ENCODE assay signal across 11 mouse cellular contexts in genomic region chr11:44550996-44551395, GRCm38 (mm10). TPM values are rescaled to one million over a fixed set of nuclear protein-coding genes. Genes with fewer than 3 reads are reported as not detected.
DNase-seq lines count a peak whose midpoint lies in the region; ATAC-seq and TF ChIP-seq lines count a peak whose summit lies in the region.
"Had no signal": no experiment of that assay in that cellular context is flagged by ENCODE, and none has a peak within 500 bp of the region (broad histone marks: within the 10 kb centered on the region; RNA-seq: fewer than 3 reads in every experiment).

No protein-coding gene starts in this region.

- no peak for ATAC-seq in lung, embryonic 14.5 days (ENCODE audit: insufficient read depth)
- no peak for ATAC-seq in Patski
- ATAC-seq in liver, embryonic 14.5 days (ENCODE audit: insufficient read depth): 0 out of 2 replicates have a peak, but pooled peaks have one; percentile 21

- H3K27me3 ChIP-seq in lung, embryonic 14.5 days (ENCODE audit: insufficient read depth, low read length): no peaks in the 10 kb centered on the region
- no peaks in the 10 kb centered on the region for H3K27me3 ChIP-seq in Patski
- H3K27me3 ChIP-seq in liver, embryonic 14.5 days (ENCODE audit: control insufficient read depth, insufficient read depth, low read length): no peaks in the 10 kb centered on the region

- peak; percentile 23; the same call in 1 of the 2 replicates for TF ChIP-seq CTCF in gastrocnemius, adult 2 months (IDR thresholded peaks at IDR 0.05)
- peak; percentile 46 for TF ChIP-seq CTCF in lung, embryonic 14.5 days (IDR thresholded peaks at IDR 0.05; ENCODE audit: low read depth)
- peak; percentile 53 for TF ChIP-seq CTCF in Patski (IDR thresholded peaks at IDR 0.05)
- TF ChIP-seq CTCF in liver, embryonic 14.5 days (IDR thresholded peaks at IDR 0.05; ENCODE audit: low read depth): peak; percentile 72

- intact Hi-C loops in gastrocnemius, adult 2 months (cut with DNase I): no loop called here

- 92% methylated on average over 6 of the region's 6 CpGs for WGBS in lung, embryonic 14.5 days
- 92% methylated on average over 6 of the region's 6 CpGs for whole genome bisulfite sequencing in liver, embryonic 14.5 days (ENCODE audit: insufficient replicate concordance)

- H3K27ac ChIP-seq in gastrocnemius, adult 2 months: no peak overlapping the region
- no peak overlapping the region for H3K27ac ChIP-seq in lung, embryonic 14.5 days (ENCODE audit: low read depth)
- no peak overlapping the region for H3K27ac ChIP-seq in liver, embryonic 14.5 days

- CTCF ChIA-PET in Patski (lab: Charles Lee): interaction anchor here (1.1 to 1.6 kb wide), 3 partner anchors 9 to 28 kb away, joined by 3 to 4 read pairs (median 3); no protein-coding TSS in a partner anchor

- no peak for TF ChIP-seq EP300 in liver, embryonic 14.5 days (IDR thresholded peaks at IDR 0.05; ENCODE audit: low read depth)

- H3K4me3 ChIP-seq in gastrocnemius, adult 2 months: no peak overlapping the region
- no peak overlapping the region for H3K4me3 ChIP-seq in lung, embryonic 14.5 days (ENCODE audit: low read depth, low read length)
- H3K4me3 ChIP-seq in liver, embryonic 14.5 days (ENCODE audit: insufficient read depth in 1 of 2, low read depth in 2 of 2, low read length in 2 of 2): no peak overlapping the region

- H3K36me3 ChIP-seq in lung, embryonic 14.5 days (ENCODE audit: insufficient read depth): peaks cover 82% of the 10 kb centered on the region
- H3K36me3 ChIP-seq in liver, embryonic 14.5 days (replicated peaks; ENCODE audit: control insufficient read depth, insufficient read depth, low read depth): peaks cover 90% of the 10 kb centered on the region

- H3K4me2 ChIP-seq in lung, embryonic 14.5 days: no peak overlapping the region
- H3K4me2 ChIP-seq in liver, embryonic 14.5 days (ENCODE audit: low read depth): no peak overlapping the region

- no peak for DNase-seq in gastrocnemius, adult 2 months
- no peak for DNase-seq in gastrocnemius, postnatal 4 days (ENCODE audit: low spot score in 2 of 2)
- DNase-seq in lung, embryonic 14.5 days: peak; percentile 34
- no peak for DNase-seq in lung, postnatal 4 days
- no peak for DNase-seq in Patski (ENCODE audit: low read depth, low spot score)
- no peak for DNase-seq in liver, embryonic 14.5 days (ENCODE audit: low read depth in 3 of 3, low spot score in 3 of 3)
- no peak for DNase-seq in urinary bladder, adult 2 months (ENCODE audit: low spot score)
- no peak for DNase-seq in spleen, postnatal 4 days (ENCODE audit: low spot score in 2 of 2)
- DNase-seq: adrenal gland, adult 2 months; cerebellum, adult 11 months; lung, adult 18-20 months had no signal

- no peaks in the 10 kb centered on the region for H3K4me1 ChIP-seq in lung, embryonic 14.5 days (ENCODE audit: insufficient read depth)
- no peaks in the 10 kb centered on the region for H3K4me1 ChIP-seq in liver, embryonic 14.5 days (replicated peaks; ENCODE audit: control insufficient read depth in 2 of 2, insufficient read depth in 2 of 2, low read length in 1 of 2)

- POLR2A ChIA-PET in Patski (lab: Charles Lee): no interaction called here

- no peaks in the 10 kb centered on the region for H3K9me3 ChIP-seq in lung, embryonic 14.5 days (ENCODE audit: low read depth, low read length)
- H3K9me3 ChIP-seq in liver, embryonic 14.5 days (ENCODE audit: control insufficient read depth, low read length): no peaks in the 10 kb centered on the region

- in situ Hi-C loops in Patski (cut with MboI; ENCODE audit: low pct_unique_long_range_greater_than_20kb): no loop called here

- H3K9ac ChIP-seq in lung, embryonic 14.5 days: no peak overlapping the region
- H3K9ac ChIP-seq in liver, embryonic 14.5 days (replicated peaks): no peak overlapping the region

RNA-seq across cellular contexts. Expression of gene Rnf145, which starts 32.2 kb away (rescaled TPM):
- total RNA-seq in gastrocnemius, adult 2 months (2021): 1 to 10 TPM; 6.0 to 7.3 TPM
- 10 to 100 TPM; 30.6 to 32.2 TPM for total RNA-seq in gastrocnemius, postnatal 4 days (2021)
- 85.7 and 89.5 TPM in 2 replicates for polyA plus RNA-seq in lung, embryonic 14.5 days (2014; fragmentation: Nextera tagmentation; extraction: Ambion mirVana)
- 161 TPM for polyA plus RNA-seq in Patski (2021)
- polyA plus RNA-seq in liver, embryonic 14.5 days (2012; rRNA removed): 40.8 and 45.8 TPM in 2 replicates
- 49.0 and 54.7 TPM in 2 replicates for polyA plus RNA-seq in liver, embryonic 14.5 days (2014; fragmentation: Nextera tagmentation; extraction: Ambion mirVana)
- polyA plus RNA-seq in urinary bladder, adult 2 months (2012; rRNA removed): 89.3 and 99.8 TPM in 2 replicates
